Mouse (Mus musculus) kidney, adult 9 months (tissue): ENCODE data around the gene Caln1.

Experiments
- DNase-seq: peaks from one replicate; pipeline ENCODE4 v3.0.0; 2022

Gene Caln1

DNA sequence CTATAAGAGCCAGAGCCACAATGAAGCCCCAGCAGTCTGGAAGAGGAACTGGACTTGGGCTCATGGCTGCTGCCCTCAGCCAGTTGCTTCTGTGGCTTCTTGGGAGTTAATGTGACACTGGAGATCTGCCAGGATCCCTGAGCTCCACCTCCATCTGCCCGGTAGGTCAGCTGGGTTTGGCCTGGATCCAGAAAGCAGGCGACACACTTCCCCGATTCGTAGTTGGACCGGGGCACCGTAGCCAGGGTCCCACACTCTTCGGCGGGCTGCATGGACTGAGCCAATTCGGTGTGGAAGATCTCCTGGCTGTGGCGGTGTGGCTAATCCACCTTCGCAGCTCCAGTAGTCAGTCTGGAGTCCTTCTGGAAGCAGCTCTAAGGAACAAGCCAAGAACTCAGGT, at the start of gene Caln1:
Gene Caln1 (plus strand): TSS at position 219 of the 400 bp plus-strand sequence.
- DNase-seq: peak; percentile 49

- no peak for DNase-seq
These were observed 49.5 kb upstream of the Caln1 start for GRCm38 (mm10) chr5:130319783-130320182.

DNA sequence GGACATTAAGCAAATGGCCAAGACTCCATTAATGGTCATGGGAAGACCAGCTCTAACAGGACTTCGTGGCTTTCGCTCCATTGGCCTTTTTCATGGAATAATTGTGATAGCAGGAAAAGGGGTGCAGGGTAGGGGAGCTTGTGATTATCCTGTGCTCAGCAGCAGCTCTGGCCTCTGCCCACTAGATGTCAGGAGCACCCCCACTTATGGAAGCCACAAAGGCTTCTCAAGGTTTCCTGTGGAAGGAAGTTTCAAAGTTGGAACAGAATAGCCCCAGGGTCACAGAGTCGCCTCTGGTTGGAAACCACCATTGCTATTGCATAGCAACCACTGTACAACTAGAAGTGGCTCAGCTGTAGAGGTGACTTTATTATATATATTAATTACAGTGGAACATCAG, 48.8 kb upstream of the Caln1 start:
- peak; percentile 16 for DNase-seq

DNA sequence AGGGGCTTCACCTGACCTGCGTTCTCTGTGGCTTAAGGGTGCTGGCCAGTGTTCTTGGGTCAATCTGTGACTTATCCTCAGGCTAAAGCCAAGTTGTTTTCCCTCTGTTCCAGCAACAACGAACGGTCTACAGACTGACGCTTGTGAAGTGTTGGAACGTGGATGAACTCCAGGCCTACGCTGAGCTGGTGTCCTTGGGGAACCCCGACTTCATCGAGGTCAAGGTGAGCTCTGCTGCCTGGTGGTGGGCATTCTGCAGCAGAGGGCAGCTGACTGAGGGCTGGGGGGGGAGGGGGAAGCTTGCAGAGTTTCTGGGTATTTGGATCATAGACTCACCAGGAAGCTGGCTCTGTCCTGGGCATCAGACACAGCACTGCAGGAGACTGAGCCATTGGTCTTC, 43.8 kb upstream of the Caln1 start:
- DNase-seq: no peak

DNA sequence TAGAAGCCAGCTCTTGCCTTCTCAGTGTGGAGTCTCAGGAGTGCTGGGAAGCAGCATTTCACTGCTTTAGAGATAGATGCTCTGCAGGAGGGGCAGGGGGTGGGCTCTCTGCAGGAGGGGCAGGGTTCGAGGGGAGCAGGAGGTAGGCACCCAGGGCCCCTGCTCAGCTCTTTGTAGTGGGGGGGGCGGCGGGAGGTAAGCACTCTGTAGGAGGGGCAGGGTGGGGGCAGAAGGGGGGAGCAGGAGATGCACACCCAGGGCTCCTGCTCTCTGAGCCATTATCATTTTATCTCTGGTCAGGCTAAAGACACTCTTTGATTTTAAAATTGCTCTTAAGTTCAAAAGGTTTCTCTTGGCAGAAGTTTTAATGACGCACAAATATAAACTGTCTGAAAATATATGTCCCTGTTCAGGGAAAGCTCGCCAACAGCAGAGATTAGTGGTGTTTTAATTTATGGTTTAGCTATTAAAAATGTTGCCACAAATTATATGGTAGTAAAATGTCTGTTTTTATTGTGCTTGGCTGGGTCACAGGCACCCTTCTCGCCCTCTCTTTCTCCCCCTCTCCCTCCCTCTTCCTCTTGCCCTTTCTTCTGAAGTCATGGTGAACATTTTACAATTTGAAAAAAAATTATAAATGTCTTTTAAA, 41.5 kb upstream of the Caln1 start:
- DNase-seq: peak; percentile 38

- DNase-seq: no peak
These were observed 40.9 kb upstream of the Caln1 start for GRCm38 (mm10) chr5:130328366-130328765.

DNA sequence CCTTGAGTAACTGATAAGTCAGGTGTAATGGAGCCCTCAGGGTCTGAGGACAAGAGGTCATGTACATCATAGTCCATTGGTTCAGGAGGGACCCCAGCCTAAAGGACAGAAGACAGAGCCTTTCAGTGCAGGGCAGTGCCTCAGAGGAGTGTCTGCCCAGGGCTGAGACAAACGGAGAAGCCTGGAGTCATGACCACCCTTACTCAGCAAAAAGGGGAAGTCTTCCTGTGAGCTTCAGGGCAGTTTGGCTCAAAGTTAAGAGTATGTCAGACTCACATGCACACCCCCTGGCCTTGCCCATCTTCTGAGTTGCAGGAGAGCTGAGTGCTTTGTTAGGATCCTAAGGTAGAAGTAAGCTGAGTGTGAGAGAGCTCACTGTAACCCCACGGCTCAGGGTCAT, 39.4 kb upstream of the Caln1 start:
- DNase-seq: no peak

- no peak for DNase-seq
These were observed 38.5 kb upstream of the Caln1 start for GRCm38 (mm10) chr5:130330801-130331200.

- no peak for DNase-seq
These were observed 38.0 kb upstream of the Caln1 start for GRCm38 (mm10) chr5:130331206-130331605.

- DNase-seq: no peak
These were observed 35.7 kb upstream of the Caln1 start for GRCm38 (mm10) chr5:130333566-130333965.

GRCm38 (mm10) chr5:130333971-130334370, 35.3 kb upstream of the Caln1 start:
- DNase-seq: no peak

DNA sequence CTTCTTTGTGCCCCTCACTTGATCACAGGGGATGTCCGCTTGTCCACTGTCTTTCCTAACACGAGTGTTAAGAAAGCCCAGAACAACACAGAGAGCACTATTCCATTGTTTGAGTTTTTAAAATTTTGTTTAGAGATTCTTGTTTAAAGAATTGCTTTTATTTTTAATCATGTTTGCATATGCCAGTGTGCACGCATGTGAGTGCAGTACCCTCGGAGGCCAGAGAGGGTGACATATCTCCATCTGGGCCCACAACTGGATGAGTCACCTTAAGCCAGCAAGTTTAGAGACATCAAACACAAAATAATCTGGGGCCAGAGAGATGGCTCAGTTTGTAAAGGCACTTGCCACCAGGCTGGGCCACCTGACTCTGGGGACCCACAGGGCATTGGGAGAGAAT, 33.8 kb upstream of the Caln1 start:
- DNase-seq: no peak

- DNase-seq: no peak
These were observed 28.6 kb upstream of the Caln1 start for GRCm38 (mm10) chr5:130340656-130341055.

DNA sequence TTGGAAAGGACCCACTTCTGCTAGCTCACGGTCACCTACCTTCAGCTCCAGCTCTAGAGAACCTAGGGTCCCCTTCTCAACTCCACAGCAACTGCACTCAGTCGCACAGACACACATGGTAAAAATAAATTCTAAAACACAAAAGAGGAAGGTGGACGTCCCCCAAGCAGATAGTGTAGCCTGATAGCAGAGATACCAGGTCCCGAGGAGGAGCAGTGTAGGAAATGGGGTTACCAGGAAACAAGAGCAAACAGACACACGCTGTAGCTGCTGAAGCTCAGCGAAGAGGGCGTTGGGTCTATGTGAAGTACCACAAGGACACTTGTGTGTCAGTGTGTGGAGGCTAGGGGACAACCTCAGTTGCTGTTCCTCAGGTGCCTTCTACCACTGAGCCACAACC, 24.3 kb upstream of the Caln1 start:
- no peak for DNase-seq

DNA sequence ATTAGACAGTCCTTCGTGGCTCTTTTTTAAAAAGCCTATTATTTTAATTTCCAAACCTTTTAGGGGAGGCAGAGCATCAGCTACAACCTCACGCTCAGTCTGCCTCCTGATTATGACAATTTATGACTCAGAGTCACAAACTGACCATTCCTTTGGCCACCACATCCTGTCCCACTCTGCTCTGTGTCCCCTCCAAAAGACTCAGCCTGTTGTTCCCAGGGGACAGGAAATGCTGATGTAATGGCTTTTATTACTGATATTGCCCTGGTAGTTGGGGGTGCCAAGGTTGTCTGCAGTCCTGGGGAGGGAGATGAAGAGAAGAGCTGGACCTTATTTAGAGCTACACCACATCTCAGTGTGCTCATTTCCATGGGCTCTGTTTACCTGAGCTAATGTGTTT, 23.4 kb upstream of the Caln1 start:
- DNase-seq: peak; percentile 30

GRCm38 (mm10) chr5:130355223-130355622, 14.0 kb upstream of the Caln1 start:
- no peak for DNase-seq

- DNase-seq: no peak
These were observed 6.1 kb upstream of the Caln1 start for GRCm38 (mm10) chr5:130363111-130363510.

GRCm38 (mm10) chr5:130363773-130364172, 5.5 kb upstream of the Caln1 start:
- no peak for DNase-seq

- no peak for DNase-seq
These were observed 1.0 kb upstream of the Caln1 start for GRCm38 (mm10) chr5:130368236-130368635.

GRCm38 (mm10) chr5:130375411-130375810, 6.2 kb downstream of the Caln1 start:
- no peak for DNase-seq

DNA sequence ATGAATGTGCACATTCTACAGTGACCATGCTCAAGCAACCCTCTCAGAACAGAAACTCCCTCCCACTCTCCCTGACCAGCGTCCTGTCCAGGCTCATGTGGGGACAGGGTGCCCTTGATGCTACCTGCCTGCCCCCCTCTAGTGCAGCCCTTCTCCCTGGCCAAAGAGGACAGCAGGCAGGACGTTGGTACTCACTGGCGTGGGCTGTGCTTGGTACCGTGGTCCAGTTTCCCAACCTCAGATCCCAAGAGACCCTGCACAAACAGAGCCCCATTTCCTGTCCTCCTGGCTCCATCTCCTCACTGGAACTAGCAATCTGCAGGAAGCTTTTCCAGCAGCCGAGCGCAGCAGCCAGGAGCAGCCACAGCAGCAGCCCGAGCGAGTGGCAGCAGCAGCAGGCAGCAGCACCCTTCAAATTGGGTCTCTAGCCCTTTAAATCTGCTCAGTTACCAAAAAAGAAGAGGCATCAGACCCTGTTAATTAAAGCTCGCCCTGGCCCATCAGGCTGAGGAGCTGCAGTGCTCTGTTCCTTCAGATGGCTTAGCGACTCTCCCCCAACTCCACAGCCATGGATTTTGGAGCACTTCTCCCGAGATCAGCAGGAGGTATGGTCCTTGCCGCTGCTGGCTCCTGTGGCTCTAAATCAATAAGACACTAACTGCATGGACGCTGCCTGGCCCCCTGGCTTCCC, 15.1 kb downstream of the Caln1 start, which contains the start of gene A330070K13Rik:
Gene A330070K13Rik (minus strand): TSS at position 410 of the 691 bp plus-strand sequence.
- DNase-seq: no peak

DNA sequence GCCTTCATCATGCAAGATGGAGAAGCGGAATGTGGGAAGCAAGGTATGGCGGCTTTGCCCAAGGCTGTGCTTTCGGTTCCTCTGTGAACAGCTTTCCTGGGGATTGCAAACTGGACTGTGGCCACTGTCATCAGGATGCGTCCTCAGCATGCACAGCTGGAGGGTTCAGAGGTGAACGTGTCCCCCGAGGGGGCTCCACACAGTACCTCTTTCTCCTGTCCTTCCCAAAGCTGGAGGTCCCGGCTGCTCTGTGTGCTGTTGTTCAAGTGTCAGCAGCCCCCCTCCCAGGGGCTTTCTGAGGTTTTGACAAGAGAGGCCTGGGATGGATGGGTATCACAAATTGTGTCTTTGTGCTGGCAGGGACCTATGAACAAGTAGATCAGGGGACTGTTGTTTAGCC, 17.2 kb downstream of the Caln1 start:
- DNase-seq: no peak

DNA sequence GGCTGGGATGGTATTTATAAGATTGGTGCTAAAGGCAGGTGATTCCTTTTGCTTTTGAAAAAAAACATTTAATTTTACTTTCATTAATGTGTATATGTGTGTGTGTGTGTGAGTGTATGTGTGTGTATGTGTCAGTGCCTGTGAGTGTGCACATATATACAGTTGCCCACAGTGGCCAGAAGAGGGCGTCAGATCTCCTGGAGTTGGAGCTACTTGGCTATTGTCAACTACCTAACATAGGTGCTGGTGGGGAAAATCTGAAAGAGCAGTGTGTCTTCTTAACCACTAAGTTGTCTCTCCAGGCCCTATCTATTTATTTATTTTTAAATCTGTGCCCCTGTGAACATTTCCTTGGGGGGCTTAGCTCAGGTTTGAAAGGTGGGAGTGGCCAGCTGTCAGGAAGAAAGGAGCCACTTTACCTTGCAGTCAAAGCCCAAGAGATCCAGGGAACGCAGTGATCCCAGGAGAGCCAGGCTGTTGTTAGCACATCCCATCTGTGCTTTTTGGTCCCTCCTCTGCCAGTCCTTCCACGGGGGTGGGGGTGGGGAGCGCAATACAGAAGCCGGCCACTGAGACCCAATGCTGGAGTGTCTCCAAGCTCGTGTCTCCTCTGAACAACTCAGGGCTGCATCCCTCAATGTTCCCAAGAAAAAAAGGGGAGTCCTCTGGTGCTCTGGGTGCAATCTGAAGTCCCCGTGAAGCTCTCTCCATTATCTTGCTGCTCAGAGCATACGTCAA, 24.5 kb downstream of the Caln1 start:
- no peak for DNase-seq

- DNase-seq: no peak
These were observed 25.1 kb downstream of the Caln1 start for GRCm38 (mm10) chr5:130394386-130394785.
